Mouse (Mus musculus) right cerebral cortex, postnatal 25 days (tissue): ENCODE measurements around the gene Nudt22.

Experiments used
- DNase-seq: peaks from one replicate; pipeline ENCODE4 v3.0.0; 2022

Gene Nudt22

GRCm38 (mm10) chr19:6947742-6948141 lies 48.2 kb downstream of the Nudt22 start:
- no peak for DNase-seq

GRCm38 (mm10) chr19:6943709-6944108 lies 52.2 kb downstream of the Nudt22 start:
- no peak for DNase-seq
